Mouse (Mus musculus) erythroid progenitor cell, adult 5-6 weeks (primary cell): ENCODE data around the gene Dnajc24. TPM values are rescaled to one million over a fixed set of nuclear protein-coding genes. Genes with fewer than 3 reads are reported as not detected.

ENCODE experiments used
- ATAC-seq: replicated peaks from 2 replicates; pipeline ENCODE4 v1.8.0; 2016; ENCODE audit warnings: moderate number of reproducible peaks, mild to moderate bottlenecking, moderate TSS enrichment, inconsistent platforms; ENCODE audit not compliant: poor library complexity, low FRiP score, severe bottlenecking
- total RNA-seq, 2 experiments: library from RNA; stranded (forward) in 1 of 2; stranded (reverse) in 1 of 2; fragments of 150-400 nt in 1 of 2; fragments of 186-747, 209-891 nt in 1 of 2; gene quantifications; 2 replicates each; pipeline versions ENCODE4 v1.2.3 to v1.2.4; 2015 to 2017; ENCODE audit warnings: low replicate concordance in 2 of 2

Gene Dnajc24
- total RNA-seq (2015; ENCODE audit: low replicate concordance), result 7.9 and 15.5 TPM in 2 replicates
- total RNA-seq (2017; ENCODE audit: low replicate concordance), result 0.30 and 8.7 TPM in 2 replicates

DNA sequence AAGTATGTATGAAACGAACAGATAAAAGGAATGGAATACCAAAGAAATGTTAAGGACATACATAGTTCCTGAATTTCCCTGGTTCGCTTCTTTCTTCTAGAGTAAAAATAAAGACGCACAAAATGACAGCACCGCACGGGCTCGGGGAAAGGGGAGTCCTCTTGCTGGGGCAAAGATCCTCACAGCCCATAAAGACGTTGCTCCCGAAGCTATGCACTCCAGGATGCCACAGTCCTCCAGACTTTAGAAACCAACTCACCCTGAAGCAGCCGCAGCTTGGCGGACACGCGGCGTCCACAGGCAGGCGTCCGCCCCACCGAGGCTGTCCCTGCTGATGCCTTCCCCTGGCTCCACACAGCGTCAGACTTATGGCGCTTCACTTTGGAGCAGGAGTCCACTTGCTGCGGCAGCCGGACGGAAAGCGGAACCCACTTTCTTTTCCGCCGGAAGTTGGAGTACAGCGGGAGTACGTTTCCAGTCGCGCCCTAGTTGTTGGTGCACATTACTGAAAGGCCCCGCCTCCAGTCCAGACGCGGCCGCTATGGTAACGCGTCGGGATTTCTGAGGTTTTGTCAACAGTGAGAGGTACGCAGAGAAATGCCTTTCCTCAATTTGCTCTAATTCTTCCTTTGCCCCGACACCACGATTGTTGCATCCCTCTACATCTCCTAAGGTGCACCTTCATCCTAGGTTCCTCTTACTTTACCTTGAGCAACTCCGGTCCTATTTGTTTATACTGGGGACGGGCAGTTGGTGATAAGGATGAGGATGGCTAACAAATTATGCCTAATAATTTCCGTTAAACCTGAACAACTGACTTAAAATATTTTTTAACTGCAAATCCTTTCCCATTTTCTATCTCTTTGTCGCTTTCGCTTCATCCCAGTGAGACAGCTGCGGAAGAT is at the start of gene Dnajc24:
TSS of gene Dnajc24 (minus strand) at position 715 of the 905 bp plus-strand sequence.
- peak; percentile 100 for ATAC-seq

DNA sequence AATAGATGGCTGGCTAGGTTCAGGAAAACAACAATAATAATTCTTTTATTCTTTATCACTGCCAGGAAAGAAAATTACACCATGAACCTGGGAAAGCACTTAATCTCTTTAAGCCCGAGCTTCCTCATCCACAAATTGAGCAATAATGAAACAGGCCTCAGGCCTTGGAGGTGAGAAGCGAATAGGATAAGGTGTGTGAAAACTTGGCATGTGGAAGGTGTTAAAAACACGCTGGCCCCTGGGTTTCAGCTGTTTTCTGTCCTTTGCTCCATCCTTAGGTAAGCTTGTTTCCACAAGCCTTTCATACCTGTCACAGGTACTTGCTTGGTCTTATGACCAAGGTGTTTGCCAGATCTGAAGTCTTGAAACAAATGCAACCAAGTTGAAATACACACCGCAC is 43.3 kb upstream of the Dnajc24 start:
- no peak for ATAC-seq

DNA sequence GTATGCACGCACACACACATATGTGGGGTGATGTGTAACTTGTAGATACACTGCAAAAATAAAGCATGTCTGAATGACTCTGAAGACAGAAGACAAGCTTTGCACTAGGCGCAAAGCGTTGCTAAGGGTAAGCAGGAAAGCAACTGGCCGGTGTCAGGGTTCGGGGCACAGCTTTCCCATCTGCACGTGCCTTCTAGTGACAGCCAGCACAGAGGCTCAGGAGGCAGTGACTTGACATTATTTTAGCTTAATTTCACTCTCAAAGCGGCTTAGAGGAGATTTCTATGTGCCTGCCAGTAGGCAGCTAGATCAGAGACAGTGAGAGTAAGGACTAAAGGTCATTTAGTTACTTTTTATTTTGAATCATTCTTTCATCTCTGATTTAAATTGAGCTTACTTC is 39.1 kb upstream of the Dnajc24 start:
- ATAC-seq, result no peak

- no peak for ATAC-seq
Observed at GRCm38 (mm10) chr2:106041961-106042360, 38.6 kb upstream of the Dnajc24 start.

DNA sequence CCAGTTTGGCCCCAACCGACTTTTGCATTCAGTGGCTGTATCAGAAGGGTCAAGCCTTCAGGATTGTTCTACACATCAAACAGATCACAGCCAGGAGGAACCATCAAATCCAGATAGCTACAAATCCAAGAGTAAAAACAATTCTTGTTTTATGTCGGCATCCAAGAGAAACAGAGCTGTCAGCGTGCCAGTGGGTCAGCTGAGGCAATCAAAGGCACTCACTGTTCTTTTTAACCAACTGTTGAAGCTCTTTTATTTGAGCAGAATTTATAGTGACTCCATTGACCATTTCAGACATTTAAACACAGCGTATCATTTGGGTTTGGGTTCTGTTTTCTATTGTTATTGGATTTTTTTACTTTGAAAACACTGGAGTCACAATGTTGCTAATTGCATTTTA is 34.9 kb upstream of the Dnajc24 start:
- ATAC-seq, result no peak

DNA sequence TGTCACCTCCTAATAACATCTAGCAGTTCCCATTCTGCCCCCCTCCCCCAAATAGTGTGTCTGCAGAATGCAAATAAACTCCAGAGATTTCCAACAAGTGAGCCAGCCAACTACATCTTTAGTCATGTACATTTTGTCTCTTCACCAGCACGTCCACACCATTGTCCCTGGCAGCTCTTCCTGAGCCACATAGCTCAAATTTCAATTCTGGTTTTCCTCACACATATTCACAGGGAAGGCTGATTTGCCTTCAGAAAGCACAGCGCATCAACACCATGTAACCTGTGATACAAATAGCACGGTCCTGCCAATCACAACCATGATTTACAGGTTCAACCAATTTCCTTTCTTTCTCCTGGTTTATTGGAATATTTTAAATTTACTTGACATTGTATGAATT is 21.5 kb upstream of the Dnajc24 start:
- no peak for ATAC-seq

- ATAC-seq, result no peak
Observed at GRCm38 (mm10) chr2:106008415-106008814, 5.1 kb upstream of the Dnajc24 start.

DNA sequence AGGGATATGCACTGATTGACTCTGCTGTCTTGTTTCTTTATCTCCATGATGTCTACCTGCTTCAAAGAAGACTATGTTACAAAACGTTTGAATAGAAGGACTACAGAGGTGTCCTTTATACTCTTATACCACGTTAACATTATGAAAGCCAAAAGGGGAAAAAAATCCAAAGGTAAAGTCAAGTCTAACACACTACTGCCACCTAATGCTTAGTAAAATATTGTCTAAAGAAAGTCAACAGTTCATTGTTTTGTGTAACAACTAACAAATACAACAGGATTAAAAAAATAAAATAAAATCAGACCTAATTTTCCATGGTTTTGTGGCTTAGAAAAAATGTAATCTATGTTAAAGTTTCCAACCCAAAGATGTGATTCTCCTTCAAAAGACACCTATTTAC is 15.3 kb downstream of the Dnajc24 start:
- no peak for ATAC-seq

GRCm38 (mm10) chr2:105987131-105987530 is 16.2 kb downstream of the Dnajc24 start:
- ATAC-seq, result no peak

GRCm38 (mm10) chr2:105985206-105985605 is 18.1 kb downstream of the Dnajc24 start:
- ATAC-seq, result no peak

DNA sequence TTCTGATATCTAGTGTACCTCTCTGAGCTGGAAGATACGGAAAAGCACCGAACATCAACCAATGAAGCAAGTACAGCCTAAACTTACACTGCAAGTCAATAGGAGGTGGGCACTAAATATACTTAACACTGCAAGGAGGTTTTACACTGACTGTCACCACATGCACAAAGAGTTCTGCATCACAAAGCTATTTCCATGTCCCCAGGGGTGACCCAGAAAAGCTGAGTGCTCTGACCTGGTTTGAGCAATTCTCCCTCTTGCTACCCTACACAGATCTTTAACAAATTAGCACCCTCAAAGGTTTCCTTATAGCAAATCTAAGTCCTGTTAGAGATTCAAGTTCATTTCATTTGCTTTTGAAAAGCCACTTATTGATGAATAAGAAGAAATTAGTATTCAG is 25.3 kb downstream of the Dnajc24 start:
- no peak for ATAC-seq

DNA sequence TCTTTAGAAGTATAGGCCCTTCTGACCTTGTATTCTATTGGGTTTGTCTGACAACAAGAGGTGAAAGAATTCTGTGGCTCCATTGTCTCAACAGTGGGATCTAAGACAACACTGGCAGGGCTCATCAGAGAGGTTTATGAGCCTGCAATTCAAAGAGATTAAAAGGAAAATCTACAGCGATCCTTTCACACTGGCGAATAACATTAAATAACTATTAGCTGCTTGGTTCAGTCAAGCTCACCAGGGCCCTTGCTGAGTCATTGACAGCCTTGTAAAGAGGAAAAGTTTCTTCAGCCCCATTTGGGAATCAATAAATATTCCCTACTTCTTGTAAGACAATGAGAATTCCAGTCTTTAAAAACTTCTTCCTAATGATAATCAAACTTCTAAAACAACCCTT is 29.4 kb downstream of the Dnajc24 start:
- ATAC-seq, result no peak

DNA sequence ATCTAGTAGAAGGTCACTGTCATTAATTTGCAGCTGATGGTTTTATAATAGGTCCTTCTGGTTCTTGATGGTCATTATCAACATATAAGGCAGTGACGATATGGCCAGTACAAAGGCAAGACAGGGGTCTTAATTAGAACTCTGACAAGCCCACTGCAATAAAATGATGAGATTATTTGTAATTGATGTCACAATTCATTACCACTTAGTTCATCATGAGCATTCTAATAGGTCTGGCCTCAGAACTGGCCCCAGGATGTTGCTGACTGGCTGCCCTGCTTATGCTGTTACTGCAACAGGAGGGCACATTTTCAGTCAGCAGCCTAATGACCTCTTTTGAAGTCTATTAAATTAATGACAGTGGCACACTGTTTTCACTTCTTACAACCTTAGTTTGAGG is 39.9 kb downstream of the Dnajc24 start:
- ATAC-seq, result no peak

DNA sequence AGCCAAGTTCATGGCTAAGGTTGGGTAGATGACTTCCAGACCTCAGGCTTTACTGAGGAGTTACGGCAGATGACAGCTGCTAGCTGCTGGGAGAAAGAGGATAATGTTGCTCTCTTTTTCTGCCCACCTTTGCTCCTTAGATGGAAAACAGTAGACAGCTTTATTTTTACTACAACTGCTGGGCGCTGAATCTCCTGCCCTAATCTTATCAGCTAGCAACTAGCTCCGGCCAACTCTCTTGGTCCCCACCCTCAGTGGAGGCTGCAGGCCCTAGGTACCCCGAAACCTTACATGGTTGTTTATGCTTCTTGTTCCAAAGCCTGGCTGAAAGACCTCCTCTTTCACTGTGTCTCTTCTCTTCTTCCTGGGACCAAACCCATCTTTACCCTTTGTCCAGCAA is 49.5 kb downstream of the Dnajc24 start:
- no peak for ATAC-seq

- no peak for ATAC-seq
Observed at GRCm38 (mm10) chr2:105951350-105951940, 51.9 kb downstream of the Dnajc24 start.

DNA sequence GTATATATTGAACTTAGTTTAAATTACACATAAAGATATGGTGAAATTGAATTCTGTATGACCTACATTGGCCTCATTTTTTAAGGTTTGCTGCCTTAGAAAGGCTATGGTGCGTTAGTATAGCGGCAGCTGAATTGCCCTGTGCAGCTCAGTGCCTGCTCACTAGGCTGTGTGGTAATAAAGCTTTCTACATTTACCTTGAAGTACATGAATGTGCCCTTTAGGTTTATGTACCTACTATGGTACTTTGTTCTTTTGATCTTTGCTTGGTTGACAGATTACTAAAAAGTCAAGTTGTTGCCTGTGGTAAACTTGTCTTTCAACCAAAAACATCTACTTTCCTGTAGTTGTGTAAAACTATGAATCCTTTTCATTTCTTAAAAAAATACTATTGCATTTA is 53.2 kb downstream of the Dnajc24 start:
- ATAC-seq, result no peak

DNA sequence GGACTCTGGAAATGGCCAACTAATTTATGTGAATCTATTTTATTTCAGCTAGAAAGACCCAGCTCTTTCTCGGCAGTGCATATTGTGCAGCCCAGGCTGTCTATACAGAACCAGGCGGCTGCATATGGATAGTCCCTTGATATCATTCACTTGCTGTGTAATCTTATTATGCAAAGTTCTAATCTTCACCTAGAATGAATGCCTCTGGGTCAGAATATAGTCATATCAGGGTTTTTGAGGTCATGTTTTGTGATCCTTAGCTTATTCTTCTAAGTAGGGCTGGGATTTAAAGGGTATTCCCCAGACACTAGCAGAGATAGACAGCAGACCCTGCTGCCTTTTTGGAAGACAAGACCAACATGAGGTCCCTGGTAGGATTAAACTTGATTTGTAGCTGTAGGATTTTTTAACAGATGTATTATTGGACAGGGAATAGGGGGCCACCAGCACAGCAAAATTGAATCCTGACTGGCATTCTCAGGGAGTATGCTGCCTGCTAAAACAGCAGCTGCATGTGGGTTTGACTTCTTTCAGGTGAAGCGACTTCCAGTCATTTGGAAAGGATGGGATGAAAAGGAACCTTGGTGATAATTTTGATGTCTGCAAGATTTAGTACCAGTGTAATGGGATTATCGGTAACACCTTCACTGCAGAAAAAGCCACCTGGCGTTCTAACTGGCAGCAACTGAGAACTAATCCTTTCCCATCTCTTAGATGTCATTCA is 85.6 kb downstream of the Dnajc24 start:
- ATAC-seq, result no peak
